8 mouse cellular contexts compared by ENCODE assay signal in the genomic region with DNA sequence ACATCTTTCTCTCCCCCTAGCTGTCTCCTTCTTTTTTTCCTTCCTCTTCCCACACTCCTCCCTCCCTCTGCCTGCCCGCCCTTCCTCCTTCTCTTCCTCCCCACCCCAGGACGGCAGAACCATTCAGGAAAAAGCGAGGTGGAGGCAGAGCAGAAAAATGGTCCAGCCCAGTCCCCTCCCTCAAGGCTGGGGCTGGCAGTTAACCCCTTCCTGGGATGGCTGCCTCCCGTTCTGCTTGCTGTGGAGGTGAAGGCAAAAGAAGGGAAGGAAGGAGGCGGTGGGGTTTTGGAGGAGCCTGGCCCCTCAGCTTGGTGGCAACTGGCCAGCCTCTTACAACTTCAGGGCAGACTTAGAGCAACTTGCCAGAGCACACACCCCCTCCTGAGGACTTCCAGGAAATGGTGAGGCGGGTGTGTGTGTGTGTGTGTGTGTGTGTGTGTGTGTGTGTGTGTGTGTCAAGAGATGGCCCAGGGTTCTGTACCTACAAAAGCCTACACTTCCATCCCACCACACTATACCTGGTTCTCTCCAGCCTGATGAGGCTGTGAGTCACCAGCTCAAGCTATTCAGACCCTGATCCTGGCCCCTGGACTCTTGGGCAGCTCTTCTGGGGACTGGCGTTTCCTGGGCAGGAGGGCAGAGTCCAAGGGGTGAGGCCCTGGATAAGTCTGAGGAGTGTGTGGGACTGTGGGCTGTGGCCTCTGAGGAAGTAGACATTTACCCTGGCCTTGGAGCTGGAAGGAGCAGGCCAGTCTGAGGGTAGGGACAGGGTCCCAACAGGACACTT. TPM values are rescaled to one million over a fixed set of nuclear protein-coding genes. Genes with fewer than 3 reads are reported as not detected.
DNase-seq lines count a peak whose midpoint lies in the region; ATAC-seq and TF ChIP-seq lines count a peak whose summit lies in the region.

No protein-coding gene starts in this region.

- H3K4me1 ChIP-seq in embryonic facial prominence, embryonic 14.5 days (ENCODE audit: control insufficient read depth, insufficient read depth, low read length), result peaks cover 30% of the 10 kb centered on the region
- peaks cover 83% of the 10 kb centered on the region for H3K4me1 ChIP-seq in heart, embryonic 12.5 days (replicated peaks)
- H3K4me1 ChIP-seq in kidney, embryonic 15.5 days, result peaks cover 68% of the 10 kb centered on the region
- H3K4me1 ChIP-seq in liver, adult 2 months (ENCODE audit: control insufficient read depth, insufficient read depth, low read length), result no peaks in the 10 kb centered on the region; the same call in none of the 2 replicates

- WGBS in embryonic facial prominence, embryonic 14.5 days, result 2% methylated on average over 7 of the region's 7 CpGs
- 9% methylated on average over 7 of the region's 7 CpGs for WGBS in heart, embryonic 12.5 days
- 5% methylated on average over 7 of the region's 7 CpGs for WGBS in kidney, embryonic 15.5 days
- WGBS in liver, adult 2 months, result 14% methylated on average over 7 of the region's 7 CpGs

- H3K27me3 ChIP-seq in embryonic facial prominence, embryonic 14.5 days (replicated peaks; ENCODE audit: control insufficient read depth, insufficient read depth, low read length), result peaks cover 7% of the 10 kb centered on the region; the same call in 1 of the 2 replicates
- H3K27me3 ChIP-seq in heart, embryonic 12.5 days (replicated peaks), result no peaks in the 10 kb centered on the region
- peaks cover 8% of the 10 kb centered on the region for H3K27me3 ChIP-seq in kidney, embryonic 15.5 days
- H3K27me3 ChIP-seq in liver, adult 2 months (ENCODE audit: control insufficient read depth, insufficient read depth, low read length), result no peaks in the 10 kb centered on the region; the same call in 1 of the 2 replicates

- H3K4me2 ChIP-seq in embryonic facial prominence, embryonic 14.5 days (ENCODE audit: low read depth, low read length), result peak overlapping the region; percentile 85
- peak overlapping the region; percentile 90 for H3K4me2 ChIP-seq in heart, embryonic 12.5 days
- peak overlapping the region; percentile 92 for H3K4me2 ChIP-seq in kidney, embryonic 15.5 days

- TF ChIP-seq POLR2A in liver, adult 2 months (IDR thresholded peaks at IDR 0.05; ENCODE audit: extremely low read depth, insufficient read depth, low read length), result no peak

- peak overlapping the region; percentile 66 for H3K9ac ChIP-seq in embryonic facial prominence, embryonic 14.5 days (ENCODE audit: low read depth, low read length)
- peak overlapping the region; percentile 57 for H3K9ac ChIP-seq in heart, embryonic 12.5 days
- peak overlapping the region; percentile 50 for H3K9ac ChIP-seq in kidney, embryonic 15.5 days
- no peak overlapping the region for H3K9ac ChIP-seq in liver, adult 2 months (ENCODE audit: low read depth, low read length)

- peak; percentile 77 for ATAC-seq in embryonic facial prominence, embryonic 14.5 days (ENCODE audit: low read depth)
- peak; percentile 60 for ATAC-seq in heart, embryonic 12.5 days (ENCODE audit: insufficient number of reproducible peaks, low FRiP score)
- peak; percentile 71 for ATAC-seq in kidney, embryonic 15.5 days (replicated peaks; ENCODE audit: low FRiP score)

- no peaks in the 10 kb centered on the region for H3K9me3 ChIP-seq in embryonic facial prominence, embryonic 14.5 days (ENCODE audit: control insufficient read depth, low read length)
- no peaks in the 10 kb centered on the region for H3K9me3 ChIP-seq in heart, embryonic 12.5 days (replicated peaks)
- no peaks in the 10 kb centered on the region for H3K9me3 ChIP-seq in kidney, embryonic 15.5 days (replicated peaks)

- H3K36me3 ChIP-seq in embryonic facial prominence, embryonic 14.5 days (ENCODE audit: control insufficient read depth, insufficient read depth, low read length), result peaks cover 8% of the 10 kb centered on the region
- peaks cover 36% of the 10 kb centered on the region for H3K36me3 ChIP-seq in heart, embryonic 12.5 days
- peaks cover 22% of the 10 kb centered on the region for H3K36me3 ChIP-seq in kidney, embryonic 15.5 days
- H3K36me3 ChIP-seq in liver, adult 2 months (ENCODE audit: control insufficient read depth, insufficient read depth, low read length), result no peaks in the 10 kb centered on the region

- no peak for TF ChIP-seq CTCF in liver, adult 2 months (IDR thresholded peaks at IDR 0.05; ENCODE audit: low read depth, low read length)

- H3K4me3 ChIP-seq in embryonic facial prominence, embryonic 14.5 days (ENCODE audit: low read depth, low read length), result peak overlapping the region; percentile 54
- peak overlapping the region; percentile 44 for H3K4me3 ChIP-seq in heart, embryonic 12.5 days
- peak overlapping the region; percentile 52 for H3K4me3 ChIP-seq in kidney, embryonic 15.5 days (replicated peaks)
- 0 out of 2 replicates have a peak overlapping the region, but pooled peaks have one; percentile 15 for H3K4me3 ChIP-seq in liver, adult 2 months (ENCODE audit: insufficient read depth, low read depth, low read length)

- DNase-seq in 3T3-L1 (ENCODE audit: low read depth, low spot score) (peak; percentile 64), adipocyte (ENCODE audit: low spot score) (peak; percentile 58)
- peak; percentile 92 for DNase-seq in embryonic facial prominence, embryonic 14.5 days (ENCODE audit: low spot score)
- peak; percentile 17 for DNase-seq in liver, adult 2 months (ENCODE audit: extremely low read depth, low read depth, low spot score)
- peak; percentile 68 for DNase-seq in naive thymus-derived CD4-positive, alpha-beta T cell, adult 2 months (ENCODE audit: low read depth)
- peak; percentile 35 to 67 for DNase-seq in urinary bladder, postnatal 36 days (ENCODE audit: low spot score in 2 of 2)

- no peaks in the 10 kb centered on the region for H3K79me2 ChIP-seq in liver, adult 2 months (ENCODE audit: control insufficient read depth, insufficient read depth, low read length)

- H3K27ac ChIP-seq in embryonic facial prominence, embryonic 14.5 days (replicated peaks; ENCODE audit: low read depth, low read length), result peak overlapping the region; percentile 49
- peak overlapping the region; percentile 55 for H3K27ac ChIP-seq in heart, embryonic 12.5 days (ENCODE audit: poor library complexity, severe bottlenecking)
- peak overlapping the region; percentile 78 for H3K27ac ChIP-seq in kidney, embryonic 15.5 days
- H3K27ac ChIP-seq in liver, adult 2 months (replicated peaks; ENCODE audit: insufficient read depth, low read depth, low read length), result no peak overlapping the region

RNA-seq across cellular contexts. Expression of gene Dok4, which starts 4.8 kb away (rescaled TPM):
- polyA plus RNA-seq in embryonic facial prominence, embryonic 14.5 days (2014; fragmentation: Nextera tagmentation; extraction: Ambion mirVana), result 30.6 and 31.6 TPM in 2 replicates
- polyA plus RNA-seq in heart, embryonic 12.5 days (2016; fragmentation: Nextera tagmentation; extraction: Ambion mirVana), result 53.3 and 54.2 TPM in 2 replicates
- 27.0 and 32.8 TPM in 2 replicates for polyA plus RNA-seq in kidney, embryonic 15.5 days (2015; fragmentation: Nextera tagmentation; extraction: Ambion mirVana)
- total RNA-seq in liver, adult 2 months (2014; rRNA removed), result 0.83 and 1.5 TPM in 2 replicates
- 1.4 and 1.5 TPM in 2 replicates for polyA plus RNA-seq in liver, adult 2 months (2012; rRNA removed)

RNA-seq across cellular contexts. Expression of gene Polr2c, which starts 14.1 kb away (rescaled TPM):
- polyA plus RNA-seq in embryonic facial prominence, embryonic 14.5 days (2014; fragmentation: Nextera tagmentation; extraction: Ambion mirVana), result 121 and 129 TPM in 2 replicates
- polyA plus RNA-seq in heart, embryonic 12.5 days (2016; fragmentation: Nextera tagmentation; extraction: Ambion mirVana), result 122 and 126 TPM in 2 replicates
- polyA plus RNA-seq in kidney, embryonic 15.5 days (2015; fragmentation: Nextera tagmentation; extraction: Ambion mirVana), result 155 and 157 TPM in 2 replicates
- total RNA-seq in liver, adult 2 months (2014; rRNA removed), result 27.4 and 31.7 TPM in 2 replicates
- 44.1 and 47.3 TPM in 2 replicates for polyA plus RNA-seq in liver, adult 2 months (2012; rRNA removed)

RNA-seq across cellular contexts. Expression of gene Ciapin1, which starts 33.1 kb away (rescaled TPM):
- 72.2 and 79.5 TPM in 2 replicates for polyA plus RNA-seq in embryonic facial prominence, embryonic 14.5 days (2014; fragmentation: Nextera tagmentation; extraction: Ambion mirVana)
- polyA plus RNA-seq in heart, embryonic 12.5 days (2016; fragmentation: Nextera tagmentation; extraction: Ambion mirVana), result 102 and 109 TPM in 2 replicates
- polyA plus RNA-seq in kidney, embryonic 15.5 days (2015; fragmentation: Nextera tagmentation; extraction: Ambion mirVana), result 115 and 126 TPM in 2 replicates
- total RNA-seq in liver, adult 2 months (2014; rRNA removed), result 9.5 and 11.9 TPM in 2 replicates
- 48.9 and 57.3 TPM in 2 replicates for polyA plus RNA-seq in liver, adult 2 months (2012; rRNA removed)

RNA-seq across cellular contexts. Expression of gene Coq9, which starts 33.2 kb away (rescaled TPM):
- 73.8 and 77.9 TPM in 2 replicates for polyA plus RNA-seq in embryonic facial prominence, embryonic 14.5 days (2014; fragmentation: Nextera tagmentation; extraction: Ambion mirVana)
- polyA plus RNA-seq in heart, embryonic 12.5 days (2016; fragmentation: Nextera tagmentation; extraction: Ambion mirVana), result 118 and 121 TPM in 2 replicates
- polyA plus RNA-seq in kidney, embryonic 15.5 days (2015; fragmentation: Nextera tagmentation; extraction: Ambion mirVana), result 81.0 and 83.6 TPM in 2 replicates
- total RNA-seq in liver, adult 2 months (2014; rRNA removed), result 148 and 183 TPM in 2 replicates
- polyA plus RNA-seq in liver, adult 2 months (2012; rRNA removed), result 280 and 359 TPM in 2 replicates

RNA-seq across cellular contexts. Expression of gene Ccdc102a, which starts 46.6 kb away (rescaled TPM):
- polyA plus RNA-seq in embryonic facial prominence, embryonic 14.5 days (2014; fragmentation: Nextera tagmentation; extraction: Ambion mirVana), result 38.5 and 49.5 TPM in 2 replicates
- polyA plus RNA-seq in heart, embryonic 12.5 days (2016; fragmentation: Nextera tagmentation; extraction: Ambion mirVana), result 26.2 and 28.2 TPM in 2 replicates
- 21.6 and 24.1 TPM in 2 replicates for polyA plus RNA-seq in kidney, embryonic 15.5 days (2015; fragmentation: Nextera tagmentation; extraction: Ambion mirVana)
- 0.46 and 0.94 TPM in 2 replicates for total RNA-seq in liver, adult 2 months (2014; rRNA removed)
- 0.90 and 1.2 TPM in 2 replicates for polyA plus RNA-seq in liver, adult 2 months (2012; rRNA removed)

Comparison
In these comparisons a context has a peak if more than half of its experiments do, and no peak if none do; other contexts are left out.
1. DNase-seq: peak in every context shown above with its lines; median percentile 92 in embryonic facial prominence, embryonic 14.5 days; 68 in naive thymus-derived CD4-positive, alpha-beta T cell, adult 2 months; 64 in 3T3-L1; 58 in adipocyte; 51 in urinary bladder, postnatal 36 days; 17 in liver, adult 2 months.
2. RNA of gene Dok4, which starts 4.8 kb away (polyA plus RNA-seq): 53.3 to 54.2 TPM in heart, embryonic 12.5 days, 27.0 to 32.8 TPM in kidney, embryonic 15.5 days and 30.6 to 31.6 TPM in embryonic facial prominence, embryonic 14.5 days; 1.4 to 1.5 TPM in liver, adult 2 months; every median in the first group is over 10 times any median in the second.
3. Peak in every context shown above with its lines, with median percentiles within 50 percentile points of each other: ATAC-seq, H3K4me2 ChIP-seq and H3K4me3 ChIP-seq.